Mouse (Mus musculus): ENCODE measurements around the gene Stoml1. TPM values are rescaled to one million over a fixed set of nuclear protein-coding genes. Genes with fewer than 3 reads are reported as not detected.

The Stoml1 gene
- total RNA-seq, 1 experiment from 2014 or later = 11.3 TPM

DNA sequence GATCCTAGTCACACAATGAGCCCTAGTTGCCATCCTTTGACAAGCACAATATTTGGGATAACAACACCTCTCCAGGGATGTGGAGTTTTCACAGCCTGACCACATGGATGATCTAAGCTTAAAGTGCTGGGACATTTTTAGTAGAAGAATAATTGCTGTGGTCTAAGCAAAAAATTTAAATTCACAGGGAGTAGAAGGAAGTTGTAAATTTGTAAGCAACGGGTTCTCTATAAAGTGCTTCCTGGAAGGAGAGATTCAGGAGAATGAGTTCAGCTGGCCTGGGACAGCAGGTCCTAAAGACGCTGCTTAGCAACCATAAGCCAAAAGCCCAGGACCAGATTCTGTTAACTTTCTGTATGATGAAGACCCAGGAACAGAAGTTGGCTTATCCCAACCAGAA lies 36.9 kb downstream of the Stoml1 start:
- no peak for ATAC-seq (replicated peaks; ENCODE audit: insufficient number of reproducible peaks, low FRiP score, low TSS enrichment, poor library complexity, severe bottlenecking)

DNA sequence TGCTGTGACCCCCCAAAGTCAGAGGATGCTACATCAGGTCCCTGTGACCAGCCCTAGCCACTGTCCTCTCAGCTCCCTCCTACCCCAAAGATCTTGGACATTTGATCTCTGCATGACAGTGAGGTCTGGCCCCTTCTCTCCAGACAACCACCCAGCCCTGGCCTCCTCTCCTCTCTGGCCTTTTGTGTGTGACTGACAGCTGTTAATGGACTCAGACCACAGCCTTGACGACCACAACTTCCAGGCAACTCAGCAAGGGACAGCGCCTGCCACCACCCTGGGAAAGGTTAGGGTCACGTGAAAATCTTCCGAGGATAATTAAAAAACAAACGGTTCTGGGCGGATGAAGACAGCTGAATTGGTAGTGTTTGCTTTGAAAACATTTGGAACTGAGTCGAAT lies 41.6 kb downstream of the Stoml1 start:
- no peak for ATAC-seq (replicated peaks; ENCODE audit: insufficient number of reproducible peaks, low FRiP score, low TSS enrichment, poor library complexity, severe bottlenecking)

DNA sequence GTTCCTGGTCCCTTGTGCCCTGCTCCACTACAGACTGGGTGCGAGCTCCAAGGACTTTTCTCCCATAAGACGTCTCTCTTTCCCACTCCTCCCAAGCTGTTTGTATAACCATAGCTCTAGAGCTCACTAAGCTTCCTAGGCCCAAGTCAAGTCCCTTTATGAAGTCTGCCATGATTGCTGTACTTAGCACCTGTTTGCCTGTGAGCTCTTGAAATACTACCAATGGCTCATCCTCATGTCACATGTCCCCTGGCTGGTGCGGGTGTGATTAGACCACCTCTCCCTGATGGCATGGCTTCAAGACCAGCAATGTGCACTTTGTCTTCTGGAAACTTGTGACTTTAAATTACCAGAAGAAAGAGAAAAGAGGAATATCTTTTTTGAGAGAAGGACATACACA lies 42.4 kb downstream of the Stoml1 start:
- no peak for ATAC-seq (replicated peaks; ENCODE audit: insufficient number of reproducible peaks, low FRiP score, low TSS enrichment, poor library complexity, severe bottlenecking)

DNA sequence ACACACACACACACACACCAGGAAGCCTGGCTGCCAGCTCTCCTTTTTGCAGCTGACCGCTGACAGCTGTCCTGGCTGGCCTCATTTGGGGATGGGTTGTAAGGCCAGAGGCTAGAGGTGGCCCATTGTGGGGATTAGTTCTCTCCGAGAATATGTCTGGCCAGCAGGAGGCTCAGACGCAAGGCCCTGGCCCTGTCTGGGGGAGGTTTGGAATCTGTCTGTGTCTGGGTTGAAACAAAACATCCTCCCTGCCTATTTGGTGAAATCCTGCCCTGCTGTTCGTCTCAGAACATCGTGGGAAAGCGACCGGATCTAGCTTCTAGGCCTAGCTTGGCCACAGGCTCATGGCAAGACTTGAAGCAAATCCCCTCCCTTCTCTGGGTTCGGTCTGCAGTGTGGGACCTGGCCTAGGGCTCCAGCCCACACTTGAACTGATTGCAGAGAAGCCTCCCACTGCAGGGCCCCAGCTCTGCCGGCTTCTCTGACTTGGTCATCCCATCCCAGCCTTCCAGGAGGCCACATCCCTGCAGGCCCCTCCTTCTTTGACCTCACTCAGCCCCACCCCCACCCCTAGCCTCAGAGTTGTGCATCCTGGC lies 42.9 kb downstream of the Stoml1 start:
- no peak for ATAC-seq (replicated peaks; ENCODE audit: insufficient number of reproducible peaks, low FRiP score, low TSS enrichment, poor library complexity, severe bottlenecking)

DNA sequence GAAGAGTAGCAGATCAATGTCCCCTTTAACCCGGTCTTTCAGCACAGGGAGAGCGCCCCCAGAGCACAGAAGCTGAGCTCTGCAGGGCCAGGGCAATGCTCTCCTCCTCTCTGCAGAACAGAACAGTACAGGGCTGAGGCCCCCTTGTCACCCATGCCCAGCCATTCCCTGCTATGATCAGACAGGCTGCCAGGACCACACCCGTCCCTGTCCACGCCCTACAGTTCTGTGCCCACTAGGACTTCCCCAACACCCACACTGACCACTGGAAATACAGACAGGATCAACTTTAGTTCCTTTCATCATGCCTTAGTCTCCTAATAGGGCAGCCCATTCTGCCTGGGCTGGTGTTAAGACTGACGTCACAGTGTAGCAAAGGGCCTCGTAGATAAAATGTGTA lies 44.1 kb downstream of the Stoml1 start:
- ATAC-seq (replicated peaks; ENCODE audit: insufficient number of reproducible peaks, low FRiP score, low TSS enrichment, poor library complexity, severe bottlenecking) = no peak

DNA sequence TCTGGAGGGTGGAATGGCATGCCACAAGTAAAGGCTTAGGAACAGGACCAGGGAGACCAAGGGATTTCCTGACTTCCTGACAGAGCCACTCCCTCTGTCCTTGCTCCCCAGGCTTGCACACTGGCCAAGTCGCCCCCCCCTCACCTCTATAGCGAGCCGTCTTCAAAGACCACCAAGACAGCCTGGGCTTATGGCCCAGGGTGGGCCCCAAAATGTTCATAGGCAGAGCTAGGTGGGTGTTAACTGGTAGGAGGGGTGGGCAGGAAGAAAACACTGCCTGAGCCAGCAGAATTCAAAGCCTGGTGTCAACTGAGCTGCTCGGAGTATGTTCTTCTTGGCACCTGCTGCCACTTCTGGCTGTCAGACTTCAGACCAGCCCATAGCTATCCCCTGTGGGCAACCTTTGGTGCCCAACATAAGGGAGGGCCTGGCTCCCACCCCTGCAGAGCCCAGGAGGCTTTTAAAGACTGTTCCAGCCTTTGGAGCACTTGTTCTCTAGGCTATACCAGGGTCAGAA lies 45.1 kb downstream of the Stoml1 start:
- no peak for ATAC-seq (replicated peaks; ENCODE audit: insufficient number of reproducible peaks, low FRiP score, low TSS enrichment, poor library complexity, severe bottlenecking)

DNA sequence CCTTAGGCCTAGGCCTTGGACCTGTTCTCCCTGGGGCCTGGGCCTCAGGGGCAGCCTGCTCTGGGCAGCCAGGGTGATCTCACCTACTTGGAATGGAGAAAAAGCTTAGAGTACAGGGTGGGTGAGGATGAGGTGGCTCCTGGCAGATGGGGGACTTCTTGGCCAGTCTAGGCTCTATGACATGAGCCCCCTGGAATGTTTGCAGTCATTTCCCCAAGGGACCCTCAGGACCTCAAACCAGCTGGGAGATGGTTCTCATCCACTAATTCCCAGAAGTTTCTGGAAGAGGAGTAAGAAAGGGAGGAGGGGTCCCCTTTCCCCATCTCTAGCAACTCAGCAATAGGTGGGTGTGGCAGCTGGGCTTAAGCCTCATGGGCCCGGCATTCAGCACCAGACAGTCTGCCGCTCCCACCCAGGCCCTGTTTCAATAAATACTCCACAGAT lies 46.4 kb downstream of the Stoml1 start:
- ATAC-seq (replicated peaks; ENCODE audit: insufficient number of reproducible peaks, low FRiP score, low TSS enrichment, poor library complexity, severe bottlenecking) = no peak

DNA sequence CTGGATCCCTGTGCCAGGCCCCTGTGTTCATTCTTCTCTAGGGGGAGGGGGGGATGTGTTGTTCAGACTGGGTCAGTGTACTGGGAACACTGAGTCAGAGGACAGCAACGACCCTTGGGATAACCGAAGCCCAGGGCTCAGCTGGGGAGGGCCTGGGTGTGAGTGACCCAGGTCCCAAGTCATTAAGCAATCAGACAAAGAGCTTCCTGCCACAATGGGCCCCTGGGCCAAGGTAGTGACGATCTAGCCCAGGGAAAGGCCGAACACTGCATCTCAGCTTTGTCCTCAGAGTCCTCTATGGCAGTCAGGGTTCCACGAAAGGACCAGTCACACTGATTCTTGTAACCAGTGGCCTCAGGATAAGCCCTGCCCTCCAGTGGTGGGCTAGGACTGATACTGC lies 50.2 kb downstream of the Stoml1 start:
- no peak for ATAC-seq (replicated peaks; ENCODE audit: insufficient number of reproducible peaks, low FRiP score, low TSS enrichment, poor library complexity, severe bottlenecking)

DNA sequence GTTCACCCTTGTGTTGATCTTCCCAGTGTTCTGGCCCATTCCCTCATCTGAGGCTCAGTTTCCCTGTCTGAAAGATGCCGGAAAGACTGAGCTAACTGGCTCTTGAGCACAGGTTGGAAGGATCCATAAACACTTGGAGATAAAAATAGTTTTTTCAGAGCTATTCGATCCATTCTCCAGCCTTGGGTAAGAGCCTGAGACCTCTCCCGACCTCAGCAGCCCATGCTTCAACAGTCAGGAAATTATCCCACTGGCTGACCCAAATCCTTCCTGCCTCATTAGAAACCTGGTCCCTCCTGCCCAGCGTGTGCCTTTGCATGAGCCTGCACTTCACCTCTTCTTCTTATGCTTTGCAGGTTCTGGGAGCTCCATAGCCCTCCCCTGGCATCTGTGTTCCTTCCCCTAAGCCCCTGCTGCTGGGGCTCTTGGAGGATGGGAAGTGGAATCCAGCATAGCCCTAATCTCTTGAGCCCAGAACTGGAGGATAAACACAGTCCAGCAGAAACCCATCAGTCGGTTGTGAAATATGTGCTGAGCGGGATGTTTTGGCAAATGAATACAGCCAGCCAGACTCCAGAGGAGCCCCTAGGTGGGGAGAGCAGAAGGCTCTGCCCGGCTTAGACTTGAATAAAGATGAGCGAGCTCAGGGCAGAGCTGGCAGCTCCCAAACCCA lies 50.8 kb downstream of the Stoml1 start:
- no peak for ATAC-seq (replicated peaks; ENCODE audit: insufficient number of reproducible peaks, low FRiP score, low TSS enrichment, poor library complexity, severe bottlenecking)

DNA sequence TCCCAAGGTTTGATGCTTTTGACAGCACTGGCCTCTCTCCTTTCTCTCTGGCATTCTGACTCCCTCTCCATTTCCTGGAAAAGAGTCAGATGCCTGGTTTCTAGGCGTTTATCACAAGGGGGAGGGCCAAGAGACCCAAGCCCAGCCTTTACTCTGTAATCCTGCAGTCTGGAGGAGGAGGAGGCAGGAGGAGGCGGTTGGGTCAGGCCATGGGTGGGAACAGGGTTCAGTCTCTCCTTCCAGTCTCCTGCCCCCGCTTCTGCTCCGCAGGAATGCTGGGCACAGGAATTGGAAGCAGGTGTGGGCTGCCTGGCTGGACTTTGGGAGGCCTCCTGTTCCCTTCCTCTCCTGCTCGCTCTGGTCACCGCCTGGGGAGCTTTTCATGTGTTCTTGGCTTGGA lies 52.7 kb downstream of the Stoml1 start:
- no peak for ATAC-seq (replicated peaks; ENCODE audit: insufficient number of reproducible peaks, low FRiP score, low TSS enrichment, poor library complexity, severe bottlenecking)

DNA sequence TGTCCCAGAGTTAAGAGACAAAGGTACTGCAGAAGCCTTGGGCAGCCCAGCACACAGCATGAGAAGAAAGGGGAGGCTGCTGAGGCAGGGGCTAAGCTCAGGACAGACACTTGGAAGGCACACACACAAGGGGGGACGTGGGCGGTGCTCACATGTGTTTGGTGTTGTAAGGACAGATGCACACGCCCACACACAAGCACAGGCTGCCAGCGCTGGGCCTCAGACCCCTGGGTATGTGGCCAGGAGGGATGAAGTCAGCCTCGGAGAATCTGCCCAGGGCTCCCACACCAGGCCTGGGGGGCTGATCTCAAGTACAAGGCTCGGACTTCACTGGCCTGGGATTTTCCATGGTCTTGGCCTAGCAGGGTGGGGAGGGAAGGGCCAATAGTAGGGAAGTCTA lies 55.4 kb downstream of the Stoml1 start:
- ATAC-seq (replicated peaks; ENCODE audit: insufficient number of reproducible peaks, low FRiP score, low TSS enrichment, poor library complexity, severe bottlenecking) = no peak

DNA sequence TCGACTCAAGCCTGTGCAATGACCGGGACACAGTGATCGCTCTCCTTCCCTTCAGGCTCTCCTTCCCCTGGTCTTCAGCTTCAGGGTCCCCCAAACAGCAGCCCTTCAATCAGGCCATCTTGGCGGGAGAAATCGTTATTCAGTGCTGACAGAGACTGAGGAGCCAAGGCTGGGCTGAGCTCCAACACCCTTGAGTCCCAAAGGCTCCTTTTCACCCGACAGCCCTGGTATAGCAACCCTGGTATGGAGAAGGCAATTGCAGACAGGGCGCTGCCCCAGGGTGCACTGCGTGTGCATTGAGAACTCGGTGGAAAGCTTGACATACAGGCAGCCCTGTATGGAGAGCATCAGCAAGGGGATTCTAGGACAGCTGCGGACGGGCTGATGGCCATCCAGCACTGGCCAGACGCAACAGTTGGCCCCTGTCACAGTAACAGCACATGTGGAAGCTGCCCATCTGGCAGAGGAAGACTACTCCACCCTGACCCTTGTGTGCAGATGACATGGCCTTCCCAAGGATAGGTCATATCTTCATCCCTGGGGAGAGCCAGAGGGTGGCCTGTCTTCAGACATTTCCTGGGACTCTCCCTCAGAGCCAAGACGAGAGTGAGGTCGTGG lies 57.2 kb downstream of the Stoml1 start:
- no peak for ATAC-seq (replicated peaks; ENCODE audit: insufficient number of reproducible peaks, low FRiP score, low TSS enrichment, poor library complexity, severe bottlenecking)

DNA sequence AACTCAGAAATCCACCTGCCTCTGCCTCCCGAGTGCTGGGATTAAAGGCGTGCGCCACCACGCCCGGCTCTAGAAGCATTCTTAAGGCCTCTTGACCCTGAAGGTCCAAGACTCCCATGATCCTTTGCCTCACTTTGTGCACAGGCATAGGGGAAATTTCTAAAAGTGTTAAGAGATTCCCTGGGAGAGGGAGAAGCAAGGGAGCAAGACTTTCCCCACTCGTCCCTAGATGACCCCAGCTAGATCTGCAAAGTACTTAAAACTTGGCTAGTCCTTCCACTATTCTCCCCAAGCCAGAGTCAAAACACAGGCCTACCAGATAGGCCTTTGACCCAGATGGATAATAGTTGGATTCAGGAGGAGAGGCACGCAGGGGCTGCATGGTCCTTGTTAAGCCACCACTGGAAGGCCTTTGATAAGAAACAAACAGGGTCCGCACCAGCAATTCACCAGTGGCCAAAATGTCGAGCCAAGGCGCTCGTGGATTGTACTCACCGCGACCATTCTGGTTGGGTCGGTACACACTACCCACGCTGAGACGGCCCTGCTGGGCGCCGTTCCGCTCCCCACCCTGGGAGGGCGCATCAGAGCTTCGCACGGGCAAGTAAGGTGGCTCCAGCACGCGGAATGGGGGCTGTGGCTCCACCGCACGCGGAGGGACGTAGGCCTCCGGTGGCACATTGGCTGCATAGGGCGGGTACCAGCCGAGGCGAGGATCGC lies 58.4 kb downstream of the Stoml1 start:
- ATAC-seq (replicated peaks; ENCODE audit: insufficient number of reproducible peaks, low FRiP score, low TSS enrichment, poor library complexity, severe bottlenecking) = no peak

Other genes starting within 250 kb of the Stoml1 start
- 7.8 to 44.8 TPM (median 28.4 TPM) in 3 replicates for gene Cyp11a1, start 246.8 kb upstream of the Stoml1 start, total RNA-seq (2017)
- gene Stra6, start 189.4 kb upstream of the Stoml1 start, total RNA-seq (2017) = not detected in 3 replicates
- gene Ccdc33, start 134.3 kb upstream of the Stoml1 start, total RNA-seq (2017) = not detected in 3 replicates
- not detected in 3 replicates for gene Islr, start 48.9 kb upstream of the Stoml1 start, total RNA-seq (2017)
- 0.10 to 0.11 TPM in 2 of 3 replicates, not detected in the other for gene Islr2, start 48.8 kb upstream of the Stoml1 start, total RNA-seq (2017)
- gene Pml, start 3.4 kb upstream of the Stoml1 start, total RNA-seq (2017) = 6.6 to 23.5 TPM (median 15.6 TPM) in 3 replicates
- gene Loxl1, start 60.0 kb downstream of the Stoml1 start, total RNA-seq (2017) = not detected in 3 replicates
- not detected in 3 replicates for gene Tbc1d21, start 117.3 kb downstream of the Stoml1 start, total RNA-seq (2017)
- not detected in 3 replicates for gene Insyn1, start 235.4 kb downstream of the Stoml1 start, total RNA-seq (2017)